Mouse (Mus musculus): Measurements from ENCODE around the gene Fam217a. TPM values are rescaled to one million over a fixed set of nuclear protein-coding genes. Genes with fewer than 3 reads are reported as not detected.
"Not testable (repeated sequence)": the region's sequence is repeated elsewhere in the genome, so short reads cannot be mapped to it uniquely, and the experiment has no call there.

Gene Fam217a
- polyA plus RNA-seq, 1 experiment from 2014 or later = 1.6 TPM

- peak overlapping the region; percentile 33 for H3K9ac ChIP-seq
- peak overlapping the region; percentile 96 for H3K4me3 ChIP-seq (replicated peaks)
- peak overlapping the region; percentile 99 for H3K27ac ChIP-seq (replicated peaks)
- peak overlapping the region; percentile 61 for H3K4me2 ChIP-seq (replicated peaks)
- no peaks in the 10 kb centered on the region for H3K36me3 ChIP-seq
- WGBS = 2% methylated on average over 45 of the region's 45 CpGs
- H3K27me3 ChIP-seq = no peaks in the 10 kb centered on the region
- peaks cover 16% of the 10 kb centered on the region for H3K4me1 ChIP-seq
- peak; percentile 95 for ATAC-seq (ENCODE audit: insufficient number of reproducible peaks, low FRiP score, low TSS enrichment, low read depth)
- H3K9me3 ChIP-seq (replicated peaks) = no peaks in the 10 kb centered on the region
Observed at GRCm38 (mm10) chr13:34873801-34874681, 50.1 kb downstream of the Fam217a start.

DNA sequence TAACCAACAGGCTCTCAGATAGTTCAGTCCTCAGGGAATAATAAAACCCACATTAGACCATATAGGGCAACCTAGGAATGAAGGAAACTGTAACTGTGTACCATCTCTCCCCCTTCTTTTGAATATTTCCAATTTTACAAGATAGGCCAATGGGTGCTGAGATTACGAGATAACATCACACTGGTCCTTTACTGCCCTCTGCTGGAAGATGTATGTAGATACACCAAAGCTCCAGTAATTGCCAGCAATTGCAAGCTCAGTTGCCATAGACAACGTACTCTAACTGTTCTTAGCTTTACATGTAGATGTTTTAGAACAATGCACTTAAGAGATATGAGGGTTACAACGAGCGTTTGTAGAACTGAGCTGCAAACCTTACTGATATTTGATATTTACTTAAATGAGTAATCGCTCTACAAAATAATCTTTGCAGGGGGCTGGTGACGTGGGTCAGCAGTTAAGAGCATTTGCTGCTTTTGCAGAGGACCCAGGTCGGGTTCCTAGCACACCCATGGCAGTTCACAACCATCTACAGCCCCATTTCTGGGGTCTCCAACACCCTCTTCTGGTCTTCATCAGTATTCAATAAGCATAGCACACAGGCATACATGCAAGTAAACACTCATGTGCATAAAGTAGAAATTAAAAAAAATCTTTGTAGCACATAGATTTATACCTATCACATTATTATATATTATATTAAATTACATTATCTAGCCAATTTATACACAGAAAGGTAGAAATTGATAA, 59.5 kb downstream of the Fam217a start:
- no peaks in the 10 kb centered on the region for H3K27me3 ChIP-seq
- no peak overlapping the region for H3K9ac ChIP-seq
- H3K4me2 ChIP-seq (replicated peaks) = no peak overlapping the region
- no peak for ATAC-seq (ENCODE audit: insufficient number of reproducible peaks, low FRiP score, low TSS enrichment, low read depth)
- H3K4me1 ChIP-seq = no peaks in the 10 kb centered on the region
- no peak overlapping the region for H3K4me3 ChIP-seq (replicated peaks)
- no peak overlapping the region for H3K27ac ChIP-seq (replicated peaks)
- no peaks in the 10 kb centered on the region for H3K9me3 ChIP-seq (replicated peaks)
- H3K36me3 ChIP-seq = no peaks in the 10 kb centered on the region
- 36% methylated on average over 7 of the region's 7 CpGs for WGBS

GRCm38 (mm10) chr13:34861166-34861565, 62.9 kb downstream of the Fam217a start:
- not testable (repeated sequence) for H3K9me3 ChIP-seq (replicated peaks); ATAC-seq (ENCODE audit: insufficient number of reproducible peaks, low FRiP score, low TSS enrichment, low read depth); H3K36me3 ChIP-seq; H3K27ac ChIP-seq (replicated peaks); H3K4me3 ChIP-seq (replicated peaks); H3K27me3 ChIP-seq; H3K9ac ChIP-seq; H3K4me2 ChIP-seq (replicated peaks); H3K4me1 ChIP-seq
- 51% methylated on average over 5 of the region's 8 CpGs for WGBS

Other genes starting within 250 kb of the Fam217a start
- 0.22 and 0.52 TPM in 2 replicates for gene Fam50b, start 189.5 kb downstream of the Fam217a start, polyA plus RNA-seq (2015; fragmentation: Nextera tagmentation; extraction: Ambion mirVana)
- 71.3 and 72.5 TPM in 2 replicates for gene Prpf4b, start 49.0 kb downstream of the Fam217a start, polyA plus RNA-seq (2015; fragmentation: Nextera tagmentation; extraction: Ambion mirVana)
- not detected in 2 replicates for gene 4933417A18Rik, start 99 bp upstream of the Fam217a start, polyA plus RNA-seq (2015; fragmentation: Nextera tagmentation; extraction: Ambion mirVana)
- 1.1 and 1.6 TPM in 2 replicates for gene Eci3, start 39.5 kb upstream of the Fam217a start, polyA plus RNA-seq (2015; fragmentation: Nextera tagmentation; extraction: Ambion mirVana)
- gene Eci2, start 102.8 kb upstream of the Fam217a start, polyA plus RNA-seq (2015; fragmentation: Nextera tagmentation; extraction: Ambion mirVana) = 129 and 138 TPM in 2 replicates

Measured in embryonic facial prominence, embryonic 15.5 days (tissue).